Mouse (Mus musculus) limb, embryonic 14.5 days (tissue): Measurements from ENCODE around the gene Ubald1. TPM values are rescaled to one million over a fixed set of nuclear protein-coding genes. Genes with fewer than 3 reads are reported as not detected.
A peak's percentile ranks its signal among the peaks of the same experiment; 100 is the strongest.

Experiments
- ATAC-seq: fragments of 200-750 bp; cut with Nextera tagmentation; 2 replicates; pipeline ENCODE4 v1.8.0; 2017; ENCODE audit warnings: low read depth, moderate number of reproducible peaks, moderate TSS enrichment; ENCODE audit not compliant: low FRiP score
- DNase-seq: peaks from one replicate; pipeline ENCODE4 v3.0.0-alpha.2; 2015; ENCODE audit warnings: low spot score
- H3K27ac ChIP-seq: fragments of 300-500 bp; sonication (generic); replicated peaks from 2 replicates; pipeline ENCODE4 v1.5.1; 2014; ENCODE audit warnings: low read depth, mild to moderate bottlenecking, low read length, moderate library complexity, mixed read lengths
- H3K27me3 ChIP-seq: fragments of 300-500 bp; sonication (generic); 2 replicates; pipeline ENCODE4 v1.6.1; 2014; ENCODE audit warnings: low read length, mixed read lengths; ENCODE audit not compliant: control insufficient read depth, insufficient read depth
- H3K36me3 ChIP-seq: fragments of 300-500 bp; sonication (generic); 2 replicates; pipeline ENCODE4 v1.6.1; 2014; ENCODE audit warnings: mild to moderate bottlenecking, low read length, moderate library complexity, mixed read lengths; ENCODE audit not compliant: control insufficient read depth, insufficient read depth
- H3K4me1 ChIP-seq: fragments of 300-500 bp; sonication (generic); 2 replicates; pipeline ENCODE4 v1.6.1; 2014; ENCODE audit warnings: antibody characterized with exemption, low read length, mixed read lengths; ENCODE audit not compliant: control insufficient read depth, insufficient read depth
- H3K4me2 ChIP-seq: fragments of 300-500 bp; sonication (generic); replicated peaks from 2 replicates; pipeline ENCODE4 v1.6.1; 2014; ENCODE audit warnings: low read depth, mild to moderate bottlenecking, low read length, moderate library complexity; ENCODE audit not compliant: severe bottlenecking
- H3K4me3 ChIP-seq: fragments of 300-500 bp; sonication (generic); replicated peaks from 2 replicates; pipeline ENCODE4 v1.5.1; 2014; ENCODE audit warnings: low read length
- H3K9ac ChIP-seq: fragments of 300-500 bp; sonication (generic); 2 replicates; pipeline ENCODE4 v1.6.1; 2014; ENCODE audit warnings: mild to moderate bottlenecking, low read depth, low read length, moderate library complexity; ENCODE audit not compliant: severe bottlenecking
- H3K9me3 ChIP-seq: fragments of 300-500 bp; sonication (generic); 2 replicates; pipeline ENCODE4 v1.6.1; 2016; ENCODE audit warnings: low read length; ENCODE audit not compliant: control insufficient read depth
- POLR2A ChIP-seq: fragments of 200-500 bp; IDR thresholded peaks from 2 replicates; pipeline ENCODE4 v1.8.0; 2012; ENCODE audit warnings: inconsistent platforms, mild to moderate bottlenecking, moderate library complexity, borderline replicate concordance; ENCODE audit not compliant: insufficient read depth, insufficient read length; ENCODE audit errors: extremely low read depth
- WGBS: fragments of 180-500 bp; shearing (Covaris S2); extraction: QIAGEN DNeasy Blood & Tissue Kit; methylation state at CpG from one replicate; pipeline ENCODE4 v1.1.7; 2014; 5-methylcytosine and 5-hydroxymethylcytosine counted together
- polyA plus RNA-seq, 2 experiments: library from polyadenylated mRNA; depleted of rRNA in 1 of 2; stranded (reverse) in 1 of 2; unstranded in 1 of 2; fragments of >200 nt; fragmentation: Nextera tagmentation in 1 of 2; extraction: Ambion mirVana in 1 of 2; gene quantifications; 2 replicates each; pipeline versions ENCODE4 v1.2.1 to v1.2.3; 2012 to 2014

The Ubald1 gene
- polyA plus RNA-seq, 2 experiments, result 32.5 to 44.3 TPM

GRCm38 (mm10) chr16:4892171-4892570 is 12.1 kb upstream of the Ubald1 start:
- Histone ChIP-seq H3K9ac (no peak overlapping the region), H3K27me3 (no peaks in the 10 kb centered on the region), H3K4me3 (no peak overlapping the region), H3K36me3 (peaks cover 7% of the 10 kb centered on the region; the same call in 1 of the 2 replicates), H3K4me2 (no peak overlapping the region), H3K9me3 (no peaks in the 10 kb centered on the region), H3K27ac (no peak overlapping the region), H3K4me1 (peaks cover 16% of the 10 kb centered on the region)
- ATAC-seq (no peak), DNase-seq (no peak)
- TF ChIP-seq POLR2A, result no peak
- 90% methylated on average over 6 of the region's 6 CpGs for WGBS

- H3K36me3 ChIP-seq, result peaks cover 7% of the 10 kb centered on the region; the same call in 1 of the 2 replicates
- H3K27ac ChIP-seq, result no peak overlapping the region
- no peaks in the 10 kb centered on the region for H3K27me3 ChIP-seq
- ATAC-seq (no peak), DNase-seq (no peak)
- H3K9ac ChIP-seq, result no peak overlapping the region
- H3K9me3 ChIP-seq, result no peaks in the 10 kb centered on the region
- 41% methylated on average over 4 of the region's 4 CpGs for WGBS
- peaks cover 20% of the 10 kb centered on the region for H3K4me1 ChIP-seq
- H3K4me3 ChIP-seq, result no peak overlapping the region
- no peak overlapping the region for H3K4me2 ChIP-seq
- no peak for TF ChIP-seq POLR2A
Observed at GRCm38 (mm10) chr16:4890201-4890709, 10.1 kb upstream of the Ubald1 start.

GRCm38 (mm10) chr16:4886690-4887020 is 6.5 kb upstream of the Ubald1 start:
- Histone ChIP-seq H3K4me2 (peak overlapping the region; percentile 85), H3K36me3 (0 out of 2 replicates have a peak, but pooled peaks cover 3% of the 10 kb centered on the region), H3K4me3 (peak overlapping the region; percentile 87), H3K27me3 (no peaks in the 10 kb centered on the region), H3K9ac (peak overlapping the region; percentile 87), H3K9me3 (no peaks in the 10 kb centered on the region), H3K27ac (peak overlapping the region; percentile 71), H3K4me1 (peaks cover 20% of the 10 kb centered on the region)
- no peak for TF ChIP-seq POLR2A
- WGBS, result under 1% methylated on average over 8 of the region's 8 CpGs
- DNase-seq (no peak), ATAC-seq (no peak)

- Histone ChIP-seq H3K36me3 (0 out of 2 replicates have a peak, but pooled peaks cover 3% of the 10 kb centered on the region), H3K27me3 (no peaks in the 10 kb centered on the region), H3K27ac (peak within 1 kb of the TSS; percentile 88), H3K4me3 (peak within 1 kb of the TSS; percentile 87), H3K9me3 (no peaks in the 10 kb centered on the region), H3K4me2 (peak within 1 kb of the TSS; percentile 85), H3K9ac (peak within 1 kb of the TSS; percentile 87), H3K4me1 (peaks cover 20% of the 10 kb centered on the region)
- under 1% methylated on average over 24 of the region's 74 CpGs for WGBS
- peak; percentile 71; the same call in 1 of the 2 replicates for TF ChIP-seq POLR2A
- DNase-seq, result peak; percentile 96
- ATAC-seq, result peak; percentile 91
Observed at GRCm38 (mm10) chr16:4885760-4886689, 5.9 kb upstream of the Ubald1 start, which contains the start of gene Mgrn1. Mgrn1 (plus strand) TSS chr16:4886249.

GRCm38 (mm10) chr16:4884930-4885329 is 4.8 kb upstream of the Ubald1 start:
- no peak overlapping the region for H3K27ac ChIP-seq
- 0 out of 2 replicates have a peak overlapping the region, but pooled peaks have one; percentile 87 for H3K4me3 ChIP-seq
- H3K9ac ChIP-seq, result no peak overlapping the region
- 91% methylated on average over 10 of the region's 10 CpGs for WGBS
- peaks cover 18% of the 10 kb centered on the region for H3K4me1 ChIP-seq
- no peaks in the 10 kb centered on the region for H3K27me3 ChIP-seq
- ATAC-seq (no peak), DNase-seq (no peak)
- peak overlapping the region; percentile 85 for H3K4me2 ChIP-seq
- H3K36me3 ChIP-seq, result 0 out of 2 replicates have a peak, but pooled peaks cover 3% of the 10 kb centered on the region
- no peaks in the 10 kb centered on the region for H3K9me3 ChIP-seq
- no peak for TF ChIP-seq POLR2A
